Mouse (Mus musculus) layer of hippocampus, adult 18-20 months (tissue): ENCODE data around the gene Tns1. TPM values are rescaled to one million over a fixed set of nuclear protein-coding genes. Genes with fewer than 3 reads are reported as not detected.

ENCODE experiments used
- DNase-seq, 2 experiments: peaks; one replicate each; pipeline ENCODE4 v3.0.0; 2022; ENCODE audit warnings: low spot score in 2 of 2
- total RNA-seq, 2 experiments: library from RNA; stranded (reverse); gene quantifications; 2 replicates each; pipeline ENCODE4 v1.2.3; 2021

Tns1 gene
- total RNA-seq, 2 experiments from 2014 or later: 37.0 to 39.6 TPM

DNA sequence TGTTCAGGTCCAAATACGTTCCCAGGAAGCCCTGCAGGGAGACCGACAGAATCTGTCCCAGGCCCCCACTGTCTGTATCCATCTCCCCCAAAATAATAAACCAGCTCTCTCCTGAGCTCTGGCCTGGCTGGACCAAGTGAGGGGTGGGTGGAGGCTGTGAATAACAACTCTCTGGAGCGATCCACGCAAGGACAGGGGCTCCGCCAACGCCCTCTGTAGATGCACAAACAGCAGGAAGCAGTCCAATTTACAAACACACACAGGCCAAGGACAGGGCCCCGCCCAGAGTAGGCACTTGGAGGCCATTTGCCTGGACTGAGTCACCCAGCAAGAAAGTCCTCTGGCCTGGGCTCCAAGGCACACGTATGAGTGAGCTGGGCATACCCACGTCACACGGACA, 32.0 kb downstream of the Tns1 start:
- no peak for DNase-seq

DNA sequence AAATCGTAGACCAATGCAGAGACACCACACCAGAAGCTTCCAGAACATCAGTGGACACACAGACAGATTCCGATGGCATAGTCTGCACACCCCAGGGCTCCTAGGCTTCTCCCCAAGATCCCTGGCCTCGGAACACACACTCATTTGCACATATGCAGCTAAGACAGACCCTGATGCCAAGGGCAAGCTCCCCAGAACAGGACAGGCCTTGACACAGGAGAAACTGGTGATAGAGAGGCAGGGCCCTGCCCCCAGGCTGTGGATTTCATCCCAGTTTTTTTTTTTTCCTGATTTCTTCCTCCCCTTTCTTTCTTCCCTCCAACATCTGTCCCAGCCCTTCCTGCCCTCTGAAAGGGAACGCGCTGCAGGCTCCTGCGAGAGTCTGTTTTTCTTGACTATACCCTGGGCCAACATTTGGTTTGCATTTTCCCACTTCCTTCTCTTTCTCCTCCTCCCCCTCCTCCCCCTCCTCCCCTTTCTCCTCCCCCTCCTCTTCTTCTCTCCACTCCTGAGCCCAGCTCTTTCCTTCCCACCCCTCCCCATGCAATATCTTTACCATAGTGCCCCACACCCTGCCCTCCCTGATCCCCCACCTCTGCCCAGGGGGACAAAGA, 32.5 kb downstream of the Tns1 start:
- no peak for DNase-seq

GRCm38 (mm10) chr1:74091138-74091537, 33.1 kb downstream of the Tns1 start:
- no peak for DNase-seq

- DNase-seq: no peak
Measured at GRCm38 (mm10) chr1:74090329-74090728, 33.9 kb downstream of the Tns1 start.

GRCm38 (mm10) chr1:74088569-74088968, 35.7 kb downstream of the Tns1 start:
- DNase-seq: no peak

DNA sequence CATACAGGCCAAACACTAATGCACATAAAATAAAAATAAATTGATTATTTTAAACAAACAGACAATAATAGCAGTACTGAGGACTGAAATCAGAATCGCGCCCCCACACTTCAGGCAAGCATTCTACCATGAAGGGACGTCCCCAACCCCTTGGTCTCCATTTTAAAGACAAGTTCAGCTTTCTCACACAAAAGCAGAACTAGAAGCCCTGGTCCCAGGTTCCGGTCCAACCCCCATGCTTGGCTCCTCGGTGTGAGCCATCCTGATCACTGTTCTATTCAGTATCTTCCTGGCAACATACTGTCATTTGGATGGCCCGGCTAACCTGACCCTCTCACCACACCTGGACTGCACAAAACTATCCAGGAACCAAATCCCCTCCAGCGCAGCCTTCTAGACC, 38.7 kb downstream of the Tns1 start:
- DNase-seq: no peak

GRCm38 (mm10) chr1:74084752-74085151, 39.5 kb downstream of the Tns1 start:
- DNase-seq: no peak

GRCm38 (mm10) chr1:74084065-74084705, 40.1 kb downstream of the Tns1 start:
- DNase-seq: no peak

DNA sequence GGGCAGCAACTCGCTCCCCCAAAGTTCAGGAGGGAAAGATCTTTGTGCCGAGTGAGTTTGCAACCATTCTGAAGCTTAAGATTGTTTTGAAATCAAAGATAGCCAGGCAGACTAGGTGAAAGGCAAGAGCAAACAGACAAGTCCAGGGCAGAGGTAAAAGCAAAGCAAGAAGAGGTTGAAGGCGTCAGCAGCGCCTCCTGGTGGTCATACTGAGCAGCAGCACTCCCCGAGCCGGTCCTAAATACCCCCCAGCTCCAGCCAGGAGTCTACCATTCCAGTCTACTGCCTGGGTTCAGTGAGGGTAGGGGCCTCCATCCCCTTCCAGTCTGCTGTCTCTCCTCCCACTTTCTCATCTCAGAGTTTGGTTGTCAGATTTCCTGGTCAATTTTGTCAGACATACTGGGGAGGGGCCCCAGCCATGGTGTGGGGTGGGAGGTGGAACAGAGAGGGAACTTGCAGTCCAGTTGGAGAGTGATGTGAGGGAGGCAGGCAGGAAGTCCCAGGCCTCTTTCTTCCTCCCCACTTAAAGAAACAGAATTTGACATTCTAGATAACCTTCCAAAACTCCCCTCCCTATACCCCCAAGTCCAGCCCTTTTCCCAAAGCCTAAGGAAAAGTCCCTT, 41.3 kb downstream of the Tns1 start:
- DNase-seq: peak in 1 of 2 experiments; percentile 21

- peak in 1 of 2 experiments; percentile 14 for DNase-seq
Measured at GRCm38 (mm10) chr1:74081573-74081989, 42.7 kb downstream of the Tns1 start.

- peak; percentile 23 to 85 for DNase-seq
Measured at GRCm38 (mm10) chr1:74077353-74077752, 46.9 kb downstream of the Tns1 start.

- no peak for DNase-seq
Measured at GRCm38 (mm10) chr1:74076230-74076629, 48.0 kb downstream of the Tns1 start.

- no peak for DNase-seq
Measured at GRCm38 (mm10) chr1:74074693-74075485, 49.4 kb downstream of the Tns1 start.

DNA sequence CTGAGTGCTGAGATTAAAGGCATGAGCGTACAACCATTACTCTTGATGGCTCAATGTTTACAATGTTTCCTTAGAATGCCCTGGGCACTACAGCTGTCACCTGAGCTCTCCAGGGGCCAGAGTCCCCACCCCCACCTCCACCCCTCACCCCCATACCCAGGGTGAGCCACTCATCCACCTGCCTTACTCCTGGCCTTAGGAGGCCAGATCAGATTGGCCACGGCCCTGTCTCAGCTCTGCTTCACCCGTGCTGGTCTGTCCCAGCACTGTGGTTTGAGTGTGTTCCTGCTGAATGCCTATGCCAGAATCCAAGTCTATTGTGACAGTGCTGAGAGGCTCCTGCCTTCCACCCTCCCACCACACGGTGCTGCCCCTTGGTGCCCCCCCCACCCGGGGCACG, 50.5 kb downstream of the Tns1 start:
- DNase-seq: no peak

DNA sequence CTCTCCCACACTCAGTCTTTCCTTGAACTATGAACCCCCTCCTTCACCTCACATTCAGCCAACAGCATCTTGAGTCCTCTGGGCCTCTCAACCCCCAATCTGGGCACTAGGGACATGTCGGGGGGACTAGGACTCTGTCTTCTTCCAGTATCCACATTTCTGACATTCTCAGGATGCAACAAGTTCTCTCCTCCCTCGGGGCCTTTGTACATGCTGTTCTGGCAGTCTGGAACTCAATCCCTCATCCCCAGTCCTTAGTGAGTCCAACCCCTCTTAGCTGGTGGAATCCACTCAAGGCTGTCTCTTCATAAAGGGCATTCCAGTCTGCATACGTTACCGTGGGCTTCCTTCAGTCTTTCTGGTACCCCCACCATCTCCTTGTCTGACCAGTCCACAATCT, 53.5 kb downstream of the Tns1 start:
- DNase-seq: no peak

DNA sequence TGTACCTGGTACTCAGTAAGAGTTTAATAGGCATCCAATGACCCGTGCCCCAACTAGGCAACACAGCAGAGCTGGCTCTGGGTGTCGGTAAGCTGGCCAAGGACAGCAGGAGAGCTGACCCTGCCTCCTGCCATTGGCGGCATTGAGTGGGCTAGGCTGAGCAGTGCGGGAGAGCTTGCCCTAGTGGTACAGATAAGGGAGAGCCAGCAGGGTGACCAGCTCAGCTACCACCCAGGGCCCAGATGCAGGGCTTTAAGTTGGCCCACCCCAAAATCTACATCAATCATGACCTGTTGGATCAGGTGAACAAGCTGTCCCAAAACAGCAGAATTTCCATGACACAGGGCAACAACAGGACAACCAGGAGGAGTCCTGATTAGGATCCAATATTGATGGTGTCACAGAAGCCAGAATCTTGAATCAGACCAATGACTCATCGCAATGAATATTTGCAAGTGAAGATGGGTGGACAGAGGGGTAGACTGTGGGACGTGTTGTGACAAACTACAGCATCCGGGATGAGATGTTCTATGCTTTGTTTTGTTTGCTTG, 54.2 kb downstream of the Tns1 start:
- DNase-seq: no peak

GRCm38 (mm10) chr1:74069085-74069835, 55.0 kb downstream of the Tns1 start:
- DNase-seq: no peak

DNA sequence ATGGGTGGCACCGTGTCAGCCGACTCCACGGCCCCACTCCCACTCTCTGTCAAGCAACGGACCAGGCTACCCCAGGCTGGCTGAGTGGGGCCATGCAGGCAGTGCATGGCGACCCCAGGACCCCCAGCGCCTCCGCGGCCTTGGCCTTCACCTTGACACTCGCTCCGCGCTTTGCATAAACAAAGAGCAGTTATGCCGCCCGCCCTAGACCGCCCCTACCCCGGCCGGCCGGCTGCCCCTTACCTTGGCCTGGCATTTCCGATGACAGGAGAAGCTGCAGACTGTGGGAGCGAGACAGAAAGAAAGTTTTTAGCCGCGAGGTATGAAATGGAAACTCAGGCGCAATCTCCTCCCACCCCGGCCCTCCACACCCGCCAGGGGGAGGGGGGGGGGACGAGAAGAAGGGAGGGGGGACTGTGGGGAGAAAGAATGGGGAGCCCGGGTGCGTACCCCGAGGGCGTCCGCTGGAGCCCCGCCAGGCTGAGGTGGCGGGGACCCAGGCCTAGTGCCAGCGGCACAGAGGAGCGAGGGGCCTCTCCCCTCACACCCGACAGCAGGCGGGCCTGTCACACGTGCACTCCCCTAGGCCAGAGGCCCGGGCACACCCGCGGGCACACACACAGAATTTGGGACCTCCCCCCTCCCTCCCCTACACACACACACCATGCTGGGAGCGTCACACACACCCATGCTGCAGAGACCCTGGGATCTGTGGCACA, 55.7 kb downstream of the Tns1 start:
- no peak for DNase-seq

DNA sequence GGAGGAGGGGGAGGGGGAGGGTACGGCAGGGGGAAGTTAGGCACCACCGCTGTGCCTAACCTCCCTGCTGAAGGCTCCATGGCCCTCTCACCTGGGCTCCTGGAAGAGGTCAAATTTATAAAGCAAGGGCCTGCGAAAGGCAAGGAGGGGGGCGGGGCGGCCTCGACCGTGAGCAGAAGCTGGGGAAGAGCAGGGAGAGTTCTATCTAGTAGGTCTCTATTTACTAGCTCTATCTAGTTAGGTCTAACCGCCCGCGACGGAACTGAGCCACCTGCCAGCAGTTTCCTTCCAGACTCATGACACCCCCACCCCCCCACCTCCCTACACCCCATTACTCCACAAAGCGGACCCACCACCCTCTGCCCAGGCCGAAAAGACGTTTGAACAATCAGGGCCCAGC, 56.4 kb downstream of the Tns1 start:
- no peak for DNase-seq

GRCm38 (mm10) chr1:74066576-74066975, 57.7 kb downstream of the Tns1 start:
- no peak for DNase-seq
